Mouse (Mus musculus) thymus, postnatal 14 days (tissue): ENCODE data around the gene Abca9.

ENCODE experiments used
- DNase-seq: peaks from one replicate; pipeline ENCODE4 v3.0.0; 2021

Gene Abca9

GRCm38 (mm10) chr11:110060127-110060526 is 107.9 kb downstream of the Abca9 start:
- no peak for DNase-seq

GRCm38 (mm10) chr11:110053681-110054080 is 114.3 kb downstream of the Abca9 start:
- no peak for DNase-seq
